Comparison of ENCODE assay signal across 9 mouse cellular contexts in the genomic region with DNA sequence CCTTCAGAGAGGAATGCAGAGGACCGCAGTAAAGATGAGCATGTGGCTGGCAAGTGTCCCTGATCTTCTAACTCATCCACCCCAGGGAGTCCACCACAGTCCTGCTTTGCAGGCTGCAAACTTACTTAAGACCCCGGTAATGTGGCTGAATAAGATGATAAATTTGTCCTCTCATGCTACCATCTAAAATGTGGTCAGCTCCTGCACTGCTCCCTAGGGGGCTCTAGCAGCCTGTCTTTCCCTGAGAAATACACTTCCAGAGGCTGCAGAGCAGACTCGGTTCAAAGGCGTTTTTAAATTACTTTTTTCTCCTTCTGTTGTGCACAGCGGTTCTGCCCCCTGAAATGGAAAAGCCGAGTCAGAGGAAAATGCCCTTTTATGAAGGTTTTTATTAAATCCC. TPM values are rescaled to one million over a fixed set of nuclear protein-coding genes. Genes with fewer than 3 reads are reported as not detected.
DNase-seq lines count a peak whose midpoint lies in the region; ATAC-seq and TF ChIP-seq lines count a peak whose summit lies in the region.
"Had no signal": no experiment of that assay in that cellular context is flagged by ENCODE, and none has a peak within 500 bp of the region (broad histone marks: within the 10 kb centered on the region; RNA-seq: fewer than 3 reads in every experiment).

No protein-coding gene starts in this region.

- H3K4me3 ChIP-seq in heart, embryonic 10.5 days: no peak overlapping the region
- no peak overlapping the region for H3K4me3 ChIP-seq in CH12.LX (replicated peaks in 1 of 3; ENCODE audit: low read depth in 2 of 3, low read length in 2 of 3, poor library complexity in 1 of 3)
- H3K4me3 ChIP-seq in lung, postnatal 0 days (ENCODE audit: low read depth, low read length): no peak overlapping the region

- in situ Hi-C loops in CH12.LX (cut with MboI; ENCODE audit: low pct_ligation_motif_present, low pct_unique_long_range_greater_than_20kb, low sequenced_read_pairs): no loop called here

- H3K4me1 ChIP-seq in heart, embryonic 10.5 days: peaks cover 19% of the 10 kb centered on the region; the same call in 1 of the 2 replicates
- 0 out of 4 replicates have a peak, but pooled peaks cover 0 to 3% of the 10 kb centered on the region in 2 experiments for H3K4me1 ChIP-seq in CH12.LX (ENCODE audit: control insufficient read depth in 1 of 2, insufficient read depth in 2 of 2)
- H3K4me1 ChIP-seq in lung, postnatal 0 days (ENCODE audit: insufficient read depth, low read depth, low read length): no peaks in the 10 kb centered on the region; the same call in 1 of the 2 replicates

- WGBS in heart, embryonic 10.5 days: 31% methylated on average over 6 of the region's 6 CpGs
- WGBS in lung, postnatal 0 days: 21% methylated on average over 6 of the region's 6 CpGs

- no peaks in the 10 kb centered on the region for H3K9me3 ChIP-seq in heart, embryonic 10.5 days
- no peaks in the 10 kb centered on the region for H3K9me3 ChIP-seq in CH12.LX (replicated peaks; ENCODE audit: low read length)
- H3K9me3 ChIP-seq in lung, postnatal 0 days (ENCODE audit: low read length): no peaks in the 10 kb centered on the region

- TF ChIP-seq CTCF in CH12.LX (conservative IDR thresholded peaks at IDR 0.05 in 1 of 2, IDR thresholded peaks at IDR 0.05 in 1 of 2; ENCODE audit: low read depth in 2 of 2, low read length in 2 of 2): peak in 1 of 2 experiments; percentile 35; a peak in 1 of 4 replicates
- peak; percentile 70 for TF ChIP-seq CTCF in lung, postnatal 0 days (IDR thresholded peaks at IDR 0.05)

- TF ChIP-seq EP300 in CH12.LX (IDR thresholded peaks at IDR 0.05; ENCODE audit: low read length): no peak
- TF ChIP-seq EP300 in lung, postnatal 0 days (IDR thresholded peaks at IDR 0.05): no peak

- H3K27ac ChIP-seq in heart, embryonic 10.5 days: no peak overlapping the region
- H3K27ac ChIP-seq in CH12.LX (ENCODE audit: insufficient read depth, low read depth): no peak overlapping the region
- no peak overlapping the region for H3K27ac ChIP-seq in lung, postnatal 0 days (ENCODE audit: low read length)

- no peaks in the 10 kb centered on the region for H3K79me2 ChIP-seq in CH12.LX (replicated peaks; ENCODE audit: control insufficient read depth, extremely low read depth, insufficient read depth, poor library complexity, severe bottlenecking)

- TF ChIP-seq RAD21 in CH12.LX (IDR thresholded peaks at IDR 0.05; ENCODE audit: low read depth, low read length): peak; percentile 31

- dilution Hi-C loops in CH12.LX (cut with MboI; ENCODE audit: extremely low pct_ligation_motif_present, extremely low pct_unique_long_range_greater_than_20kb, low sequenced_read_pairs): no loop called here

- peaks cover 20% of the 10 kb centered on the region; the same call in 1 of the 2 replicates for H3K27me3 ChIP-seq in heart, embryonic 10.5 days (ENCODE audit: insufficient read depth, poor library complexity, severe bottlenecking)
- H3K27me3 ChIP-seq in CH12.LX (replicated peaks): no peaks in the 10 kb centered on the region
- no peaks in the 10 kb centered on the region for H3K27me3 ChIP-seq in lung, postnatal 0 days (replicated peaks; ENCODE audit: insufficient read depth, low read length)

- ATAC-seq in lung, postnatal 0 days: peak; percentile 21; the same call in 1 of the 2 replicates

- no peak overlapping the region for H3K4me2 ChIP-seq in CH12.LX (ENCODE audit: insufficient read depth, low read depth, poor library complexity, severe bottlenecking)
- no peak overlapping the region for H3K4me2 ChIP-seq in lung, postnatal 0 days (replicated peaks; ENCODE audit: low read depth, low read length)

- no peak for TF ChIP-seq POLR2A in CH12.LX (IDR thresholded peaks at IDR 0.05; ENCODE audit: low read depth, low read length)

- no peaks in the 10 kb centered on the region for H3K36me3 ChIP-seq in heart, embryonic 10.5 days
- peaks cover 0 to 3% of the 10 kb centered on the region in 2 experiments for H3K36me3 ChIP-seq in CH12.LX (replicated peaks in 1 of 2; ENCODE audit: control insufficient read depth in 1 of 2, insufficient read depth in 1 of 2, low read length in 1 of 2)
- H3K36me3 ChIP-seq in lung, postnatal 0 days (ENCODE audit: insufficient read depth, low read length): no peaks in the 10 kb centered on the region

- DNase-seq in heart, postnatal 4 days: peak; percentile 31
- no peak for DNase-seq in heart, embryonic 10.5 days (ENCODE audit: low spot score)
- no peak for DNase-seq in CH12.LX (ENCODE audit: extremely low read depth)
- peak; percentile 15 for DNase-seq in adrenal gland, postnatal 25 days
- DNase-seq in lung, postnatal 0 days (ENCODE audit: low spot score): peak; percentile 55
- DNase-seq in thymus, postnatal 14 days: no peak
- no peak for DNase-seq in c-Kit-positive CD71-positive TER-119-positive erythroid progenitor cells, embryonic 14.5 days (ENCODE audit: low spot score)
- no peak for DNase-seq in cerebellum, postnatal 36 days

- H3K9ac ChIP-seq in CH12.LX (ENCODE audit: insufficient read depth, low read depth): no peak overlapping the region
- H3K9ac ChIP-seq in lung, postnatal 0 days (replicated peaks; ENCODE audit: low read depth): no peak overlapping the region

TF ChIP-seq in CH12.LX, 34 proteins besides CTCF, POLR2A, EP300 and RAD21:
- no peak for TF ChIP-seq TBP (conservative IDR thresholded peaks at IDR 0.05; ENCODE audit: low read depth, low read length)
- no peak for TF ChIP-seq NELFE (IDR thresholded peaks at IDR 0.05; ENCODE audit: low read depth, low read length)
- no peak for TF ChIP-seq MEF2A (IDR thresholded peaks at IDR 0.05; ENCODE audit: borderline replicate concordance, low read depth, low read length)
- TF ChIP-seq ELF1 (IDR thresholded peaks at IDR 0.05; ENCODE audit: low read depth, low read length): no peak
- TF ChIP-seq ZKSCAN1 (IDR thresholded peaks at IDR 0.05; ENCODE audit: borderline replicate concordance, low read depth, low read length): no peak
- no peak for TF ChIP-seq GABPA (IDR thresholded peaks at IDR 0.05; ENCODE audit: insufficient replicate concordance, low read depth, low read length)
- TF ChIP-seq POLR2AphosphoS2 (IDR thresholded peaks at IDR 0.05; ENCODE audit: low read depth, low read length): no peak
- no peak for TF ChIP-seq SMC3 (IDR thresholded peaks at IDR 0.05; ENCODE audit: low read depth, low read length)
- no peak for TF ChIP-seq CHD2 (IDR thresholded peaks at IDR 0.05; ENCODE audit: low read length)
- TF ChIP-seq HCFC1 (IDR thresholded peaks at IDR 0.05; ENCODE audit: low read depth, low read length): no peak
- TF ChIP-seq MXI1 (IDR thresholded peaks at IDR 0.05; ENCODE audit: low read depth, low read length): no peak
- no peak for TF ChIP-seq UBTF (IDR thresholded peaks at IDR 0.05; ENCODE audit: low read depth, low read length)
- no peak for TF ChIP-seq USF1 (IDR thresholded peaks at IDR 0.05; ENCODE audit: low read depth, low read length)
- no peak for TF ChIP-seq ZNF384 (IDR thresholded peaks at IDR 0.05; ENCODE audit: low read depth, low read length)
- TF ChIP-seq ZMIZ1 (IDR thresholded peaks at IDR 0.05; ENCODE audit: low read depth, low read length): no peak

RNA-seq across cellular contexts. Expression of a gene that starts 4.0 kb away (rescaled TPM):
- not detected for total RNA-seq in heart, postnatal 4 days (2021)
- polyA plus RNA-seq in heart, embryonic 10.5 days (2016; fragmentation: Nextera tagmentation; extraction: Ambion mirVana): 0.28 and 0.39 TPM in 2 replicates
- total RNA-seq in CH12.LX (2012; rRNA removed) (not detected in 2 replicates), CH12.LX (2014; rRNA removed) (not detected in 2 replicates)
- not detected in 2 replicates for polyA plus RNA-seq in CH12.LX (2012; ENCODE audit: insufficient read length, low read depth)
- 0.43 TPM in 1 of 2 replicates, not detected in the other for total RNA-seq in adrenal gland, postnatal 25 days (2021)
- 4.5 and 5.2 TPM in 2 replicates for polyA plus RNA-seq in lung, postnatal 0 days (2015; fragmentation: Nextera tagmentation; extraction: Ambion mirVana)
- polyA plus RNA-seq: small intestine, adult 2 months had no signal

RNA-seq across cellular contexts. Expression of a gene that starts 19.1 kb away (rescaled TPM):
- 10 to 100 TPM; 10.2 to 12.3 TPM for total RNA-seq in heart, postnatal 4 days (2021)
- 30.3 and 32.9 TPM in 2 replicates for polyA plus RNA-seq in heart, embryonic 10.5 days (2016; fragmentation: Nextera tagmentation; extraction: Ambion mirVana)
- total RNA-seq in CH12.LX (2012; rRNA removed) (17.8 and 25.1 TPM in 2 replicates), CH12.LX (2014; rRNA removed) (46.6 and 48.3 TPM in 2 replicates)
- 34.1 and 37.6 TPM in 2 replicates for polyA plus RNA-seq in CH12.LX (2012; ENCODE audit: insufficient read length, low read depth)
- total RNA-seq in adrenal gland, postnatal 25 days (2021): 16.0 and 16.8 TPM in 2 replicates
- polyA plus RNA-seq in lung, postnatal 0 days (2015; fragmentation: Nextera tagmentation; extraction: Ambion mirVana): 14.1 and 14.4 TPM in 2 replicates

RNA-seq across cellular contexts. Expression of a gene that starts 19.2 kb away (rescaled TPM):
- 10 to 100 TPM; 16.0 to 16.9 TPM for total RNA-seq in heart, postnatal 4 days (2021)
- 28.9 and 32.1 TPM in 2 replicates for polyA plus RNA-seq in heart, embryonic 10.5 days (2016; fragmentation: Nextera tagmentation; extraction: Ambion mirVana)
- total RNA-seq in CH12.LX (2012; rRNA removed) (35.1 and 43.7 TPM in 2 replicates), CH12.LX (2014; rRNA removed) (39.4 and 42.1 TPM in 2 replicates)
- 40.2 and 45.9 TPM in 2 replicates for polyA plus RNA-seq in CH12.LX (2012; ENCODE audit: insufficient read length, low read depth)
- 17.4 and 23.8 TPM in 2 replicates for total RNA-seq in adrenal gland, postnatal 25 days (2021)
- polyA plus RNA-seq in lung, postnatal 0 days (2015; fragmentation: Nextera tagmentation; extraction: Ambion mirVana): 9.7 and 10.7 TPM in 2 replicates

Comparison
In these comparisons a context has a peak if more than half of its experiments do, and no peak if none do; other contexts are left out.
1. DNase-seq: peak in heart, postnatal 4 days (single experiment), adrenal gland, postnatal 25 days (single experiment) and lung, postnatal 0 days (single experiment); none in heart, embryonic 10.5 days (single experiment), CH12.LX (single experiment), thymus, postnatal 14 days (single experiment), c-Kit-positive CD71-positive TER-119-positive erythroid progenitor cells, embryonic 14.5 days (single experiment) and cerebellum, postnatal 36 days (0 of 2).